Mouse (Mus musculus) hindbrain, postnatal 0 days (tissue): ENCODE measurements around the gene Mgrn1. TPM values are rescaled to one million over a fixed set of nuclear protein-coding genes. Genes with fewer than 3 reads are reported as not detected.

Experiments
- ATAC-seq: fragments of 200-750 bp; cut with Nextera tagmentation; 2 replicates; pipeline ENCODE4 v1.8.0; 2017; ENCODE audit warnings: mild to moderate bottlenecking, moderate TSS enrichment, moderate library complexity
- DNase-seq: peaks from one replicate; pipeline ENCODE4 v3.0.0-alpha.2; 2015; ENCODE audit warnings: low spot score
- H3K27ac ChIP-seq: fragments of 300-500 bp; sonication (generic); 2 replicates; pipeline ENCODE4 v1.5.1; 2014; ENCODE audit warnings: mild to moderate bottlenecking
- H3K27me3 ChIP-seq: fragments of 300-500 bp; sonication (generic); 2 replicates; pipeline ENCODE4 v1.6.1; 2014; ENCODE audit warnings: low read length, mixed read lengths; ENCODE audit not compliant: insufficient read depth
- H3K36me3 ChIP-seq: fragments of 300-500 bp; sonication (generic); 2 replicates; pipeline ENCODE4 v1.6.1; 2014; ENCODE audit warnings: low read length, mixed read lengths; ENCODE audit not compliant: insufficient read depth
- H3K4me1 ChIP-seq: fragments of 300-500 bp; sonication (generic); 2 replicates; pipeline ENCODE4 v1.6.1; 2014; ENCODE audit warnings: antibody characterized with exemption, low read length, mixed read lengths; ENCODE audit not compliant: insufficient read depth
- H3K4me2 ChIP-seq: fragments of 300-500 bp; sonication (generic); 2 replicates; pipeline ENCODE4 v1.6.1; 2014; ENCODE audit warnings: low read depth, mild to moderate bottlenecking, low read length, moderate library complexity, mixed read lengths
- H3K4me3 ChIP-seq: fragments of 300-500 bp; sonication (generic); 2 replicates; pipeline ENCODE4 v1.5.1; 2014; ENCODE audit warnings: low read length
- H3K9ac ChIP-seq: fragments of 300-500 bp; sonication (generic); replicated peaks from 2 replicates; pipeline ENCODE4 v1.6.1; 2014; ENCODE audit warnings: mild to moderate bottlenecking, low read length, moderate library complexity, mixed read lengths
- H3K9me3 ChIP-seq: fragments of 300-500 bp; sonication (generic); 2 replicates; pipeline ENCODE4 v1.6.1; 2016; ENCODE audit warnings: low read length, mixed read lengths
- CTCF ChIP-seq: IDR thresholded peaks from 2 replicates; pipeline ENCODE4 v1.5.1; 2016; ENCODE audit warnings: antibody characterized with exemption, control low read depth, low read depth
- WGBS: fragments of 180-500 bp; shearing (Covaris S2); extraction: QIAGEN DNeasy Blood & Tissue Kit; methylation state at CpG from one replicate; pipeline ENCODE4 v1.1.7; 2014; 5-methylcytosine and 5-hydroxymethylcytosine counted together
- polyA plus RNA-seq: library from polyadenylated mRNA; unstranded; fragments of >200 nt; fragmentation: Nextera tagmentation; extraction: Ambion mirVana; gene quantifications from 2 replicates; pipeline ENCODE4 v1.2.1, GENCODE M21; 2015
- total RNA-seq: library from RNA; depleted of rRNA; stranded (reverse); fragments of >200 nt; gene quantifications from 2 replicates; pipeline ENCODE4 v1.2.3, GENCODE M21; 2014

The Mgrn1 gene
- total and polyA plus RNA-seq, 2 experiments from 2014 or later, result 126 to 235 TPM

GRCm38 (mm10) chr16:4878192-4878885, 7.7 kb upstream of the Mgrn1 start:
- DNase-seq (no peak), ATAC-seq (no peak)
- peak overlapping the region; percentile 98 for H3K27ac ChIP-seq
- TF ChIP-seq CTCF, result no peak
- H3K4me3 ChIP-seq, result peak overlapping the region; percentile 81
- H3K36me3 ChIP-seq, result peaks cover 3% of the 10 kb centered on the region; the same call in 1 of the 2 replicates
- H3K27me3 ChIP-seq, result no peaks in the 10 kb centered on the region
- WGBS, result 33% methylated on average over 5 of the region's 5 CpGs
- no peaks in the 10 kb centered on the region for H3K9me3 ChIP-seq
- peak overlapping the region; percentile 63 for H3K4me2 ChIP-seq
- H3K9ac ChIP-seq, result peak overlapping the region; percentile 89
- H3K4me1 ChIP-seq, result peaks cover 15% of the 10 kb centered on the region

DNA sequence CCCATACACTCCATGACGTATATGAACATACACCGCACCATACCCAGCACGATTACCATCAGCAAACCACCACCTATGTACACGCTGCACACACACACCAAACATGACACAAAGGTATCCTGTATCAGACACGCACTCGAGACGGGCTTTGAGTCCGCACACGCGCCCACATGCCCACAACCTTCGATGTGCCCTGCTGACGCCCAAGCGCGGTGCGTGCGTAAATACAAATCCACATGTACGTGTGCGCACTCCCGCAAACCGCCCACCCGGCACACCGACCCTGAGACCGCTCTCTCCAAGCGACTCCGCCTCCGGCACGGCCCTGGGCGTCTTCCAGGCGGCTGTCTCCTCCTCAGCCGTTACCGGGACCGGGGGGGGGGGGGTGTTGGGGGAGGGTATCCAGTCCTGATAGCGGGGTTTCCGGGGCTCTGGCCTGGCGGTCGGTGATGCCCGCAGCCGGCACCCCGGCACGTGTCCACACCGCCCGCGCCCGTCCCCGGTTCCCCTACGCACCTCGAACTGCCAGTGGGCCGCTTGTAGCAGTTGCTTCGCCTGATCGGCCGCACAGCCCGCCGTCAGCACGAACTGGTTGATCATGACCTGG, 6.8 kb upstream of the Mgrn1 start:
- Histone ChIP-seq H3K27me3 (no peaks in the 10 kb centered on the region), H3K9me3 (no peaks in the 10 kb centered on the region), H3K36me3 (peaks cover 3% of the 10 kb centered on the region; the same call in 1 of the 2 replicates), H3K4me1 (peaks cover 15% of the 10 kb centered on the region), H3K9ac (peak overlapping the region; percentile 89), H3K4me2 (peak overlapping the region; percentile 63), H3K4me3 (peak overlapping the region; percentile 81), H3K27ac (peak overlapping the region; percentile 98)
- WGBS, result under 1% methylated on average over 48 of the region's 54 CpGs
- DNase-seq (peak; percentile 71), ATAC-seq (peak; percentile 33)
- TF ChIP-seq CTCF, result no peak

DNA sequence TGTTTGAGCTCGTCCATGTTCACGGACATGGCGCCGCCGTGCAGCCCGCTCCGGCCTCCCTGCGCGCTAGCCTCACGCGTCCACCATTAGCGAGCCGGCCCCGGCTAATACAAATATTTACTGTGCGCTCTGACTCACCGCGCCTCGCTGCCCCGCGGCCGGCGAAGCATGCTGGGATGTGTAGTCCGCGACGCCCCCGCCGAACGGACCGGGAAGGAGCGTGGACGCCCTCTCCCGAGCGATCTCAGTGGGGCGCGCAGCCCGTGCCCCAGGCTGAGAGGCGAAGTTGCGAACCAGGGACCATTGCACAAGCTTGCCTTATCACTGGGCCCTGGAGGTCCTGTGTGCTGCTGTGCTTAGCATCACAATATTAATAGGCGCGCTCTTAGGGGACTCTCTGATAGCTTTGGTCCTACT, 6.3 kb upstream of the Mgrn1 start:
- TF ChIP-seq CTCF, result peak; percentile 44
- H3K27me3 ChIP-seq, result no peaks in the 10 kb centered on the region
- no peaks in the 10 kb centered on the region for H3K9me3 ChIP-seq
- under 1% methylated on average over 40 of the region's 40 CpGs for WGBS
- peaks cover under 1% of the 10 kb centered on the region; the same call in 1 of the 2 replicates for H3K36me3 ChIP-seq
- peak overlapping the region; percentile 98 for H3K27ac ChIP-seq
- H3K4me3 ChIP-seq, result peak overlapping the region; percentile 81
- ATAC-seq (peak; percentile 69), DNase-seq (peak; percentile 93)
- peaks cover 15% of the 10 kb centered on the region for H3K4me1 ChIP-seq
- H3K9ac ChIP-seq, result peak overlapping the region; percentile 89
- peak overlapping the region; percentile 63 for H3K4me2 ChIP-seq

DNA sequence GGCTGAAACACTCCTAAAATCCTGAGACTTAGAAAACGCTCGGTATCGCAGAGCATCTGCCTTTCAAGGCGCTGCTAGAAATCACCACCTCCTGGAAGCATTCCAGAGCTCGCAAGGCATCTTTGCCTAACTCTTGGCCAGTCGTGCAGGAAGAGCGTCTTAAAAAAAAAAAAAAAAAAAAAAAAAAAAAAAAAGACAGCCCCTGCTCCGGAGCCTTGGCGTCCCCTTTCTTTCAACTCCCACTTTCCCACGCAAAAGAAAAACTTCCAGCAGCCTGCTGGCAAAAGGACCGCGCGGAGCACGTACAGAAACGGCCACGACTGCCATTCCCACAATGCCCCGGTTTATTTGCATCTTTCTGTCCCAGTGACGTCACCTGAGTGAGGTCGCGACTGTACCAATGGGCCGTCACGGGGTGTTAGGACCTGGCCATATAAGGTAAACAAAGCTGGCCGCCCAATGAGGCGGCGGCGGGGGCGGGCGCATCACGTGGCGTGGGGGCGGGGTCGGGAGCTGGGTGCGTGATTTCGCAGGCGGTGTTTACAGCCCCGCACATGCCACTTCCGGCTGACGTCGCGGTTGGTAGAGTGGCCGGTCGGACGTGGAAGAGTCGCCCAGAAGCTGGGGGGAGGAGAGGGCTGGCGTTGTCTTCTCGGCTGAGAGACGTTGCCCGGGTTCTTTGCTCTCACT, 5.8 kb upstream of the Mgrn1 start, which contains the start of gene Ubald1:
TSS of gene Ubald1 (minus strand) at position 180 of the 690 bp plus-strand sequence.
- Histone ChIP-seq H3K9ac (peak within 1 kb of the TSS; percentile 89), H3K4me3 (peak within 1 kb of the TSS; percentile 81), H3K27me3 (no peaks in the 10 kb centered on the region), H3K9me3 (no peaks in the 10 kb centered on the region), H3K36me3 (no peaks in the 10 kb centered on the region), H3K4me1 (peaks cover 15% of the 10 kb centered on the region), H3K27ac (peak within 1 kb of the TSS; percentile 98), H3K4me2 (peak within 1 kb of the TSS; percentile 63)
- ATAC-seq (peak; percentile 93), DNase-seq (peak; percentile 100)
- WGBS, result under 1% methylated on average over 48 of the region's 48 CpGs
- TF ChIP-seq CTCF, result no peak; the same call in 1 of the 2 replicates

GRCm38 (mm10) chr16:4881400-4882351, 4.4 kb upstream of the Mgrn1 start:
- no peaks in the 10 kb centered on the region for H3K36me3 ChIP-seq
- WGBS, result 77% methylated on average over 10 of the region's 10 CpGs
- H3K9ac ChIP-seq, result peak overlapping the region; percentile 66
- no peak for TF ChIP-seq CTCF
- no peaks in the 10 kb centered on the region for H3K9me3 ChIP-seq
- no peak for ATAC-seq
- DNase-seq, result no peak
- peak overlapping the region; percentile 63 for H3K4me2 ChIP-seq
- peak overlapping the region; percentile 98 for H3K27ac ChIP-seq
- peak overlapping the region; percentile 81 for H3K4me3 ChIP-seq
- H3K27me3 ChIP-seq, result no peaks in the 10 kb centered on the region
- H3K4me1 ChIP-seq, result peaks cover 15% of the 10 kb centered on the region

GRCm38 (mm10) chr16:4884930-4885329, 1.1 kb upstream of the Mgrn1 start:
- no peak for ATAC-seq
- no peak for TF ChIP-seq CTCF

More at GRCm38 (mm10) chr16:4884930-4885329, 1.1 kb upstream of the Mgrn1 start:
- H3K4me2 ChIP-seq, result no peak overlapping the region
- peak overlapping the region; percentile 93; the same call in 1 of the 2 replicates for H3K27ac ChIP-seq
- no peak overlapping the region for H3K4me3 ChIP-seq
- H3K36me3 ChIP-seq, result no peaks in the 10 kb centered on the region
- no peaks in the 10 kb centered on the region for H3K27me3 ChIP-seq
- H3K9me3 ChIP-seq, result no peaks in the 10 kb centered on the region
- no peak for DNase-seq
- H3K4me1 ChIP-seq, result peaks cover 14% of the 10 kb centered on the region
- WGBS, result 93% methylated on average over 10 of the region's 10 CpGs
- no peak overlapping the region for H3K9ac ChIP-seq
